Mouse (Mus musculus) E14TG2a.4 (cell line): ENCODE measurements around the gene Pvr.

Experiments used
- CTCF ChIP-seq: conservative IDR thresholded peaks from 2 replicates; pipeline ENCODE4 v1.5.1; 2014; ENCODE audit warnings: low read length
- NANOG ChIP-seq: IDR thresholded peaks from 2 replicates; pipeline ENCODE4 v1.6.1; 2014; ENCODE audit warnings: borderline replicate concordance, low read length, mixed read lengths
- POU5F1 ChIP-seq: IDR thresholded peaks from 2 replicates; pipeline ENCODE4 v1.6.1; 2014; ENCODE audit warnings: low read length, borderline replicate concordance

GRCm38 (mm10) chr7:19949996-19950395 lies 29.0 kb upstream of the Pvr start:
- TF ChIP-seq CTCF (no peak), POU5F1 (no peak), NANOG (no peak)
